Mouse (Mus musculus): ENCODE data around the gene Gimap4. TPM values are rescaled to one million over a fixed set of nuclear protein-coding genes. Genes with fewer than 3 reads are reported as not detected.
A peak's percentile ranks its signal among the peaks of the same experiment; 100 is the strongest.

Gimap4 gene
- polyA plus RNA-seq, 1 experiment, result 44.3 TPM

GRCm38 (mm10) chr6:48689320-48689719 lies 5.0 kb downstream of the Gimap4 start:
- Histone ChIP-seq H3K4me1 (ENCODE audit: control insufficient read depth, insufficient read depth, low read length) (no peaks in the 10 kb centered on the region), H3K27ac (ENCODE audit: insufficient read depth, low read depth, low read length) (peak overlapping the region; percentile 67; the same call in 1 of the 2 replicates), H3K36me3 (ENCODE audit: control insufficient read depth, insufficient read depth, low read length) (no peaks in the 10 kb centered on the region), H3K27me3 (replicated peaks; ENCODE audit: control insufficient read depth, insufficient read depth, low read length) (no peaks in the 10 kb centered on the region), H3K4me3 (ENCODE audit: insufficient read depth, low read depth, low read length) (no peak overlapping the region)
- 80% methylated on average over 2 of the region's 2 CpGs for WGBS
- DNase-seq, result no peak
- TF ChIP-seq CTCF (conservative IDR thresholded peaks at IDR 0.05; ENCODE audit: insufficient read depth, insufficient read length, low read depth, low read length) (no peak), POLR2A (IDR thresholded peaks at IDR 0.05; ENCODE audit: low read depth, low read length) (no peak)

DNA sequence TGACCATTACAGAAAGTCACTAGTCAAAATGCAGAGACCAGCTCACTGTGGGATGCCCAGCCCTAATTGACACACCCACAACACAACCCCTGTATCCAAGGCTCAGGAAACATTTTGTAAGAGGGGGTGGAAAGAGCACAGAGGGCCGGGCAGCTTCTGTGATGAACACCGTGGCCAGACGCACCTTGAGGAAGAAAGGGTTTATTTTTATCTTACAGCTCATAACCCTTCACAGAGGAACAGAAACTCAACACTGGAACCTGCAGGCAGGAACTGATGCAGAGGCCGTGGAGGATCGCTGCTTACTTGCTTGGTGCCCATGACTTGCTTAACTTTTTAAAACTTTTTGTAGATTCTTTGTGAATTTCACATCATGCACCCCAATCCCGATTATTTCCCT lies 8.6 kb downstream of the Gimap4 start:
- Histone ChIP-seq H3K27me3 (replicated peaks; ENCODE audit: control insufficient read depth, insufficient read depth, low read length) (no peaks in the 10 kb centered on the region), H3K27ac (ENCODE audit: insufficient read depth, low read depth, low read length) (no peak overlapping the region), H3K4me3 (ENCODE audit: insufficient read depth, low read depth, low read length) (no peak overlapping the region), H3K4me1 (ENCODE audit: control insufficient read depth, insufficient read depth, low read length) (no peaks in the 10 kb centered on the region; the same call in 1 of the 2 replicates), H3K36me3 (ENCODE audit: control insufficient read depth, insufficient read depth, low read length) (no peaks in the 10 kb centered on the region)
- TF ChIP-seq POLR2A (IDR thresholded peaks at IDR 0.05; ENCODE audit: low read depth, low read length) (no peak), CTCF (conservative IDR thresholded peaks at IDR 0.05; ENCODE audit: insufficient read depth, insufficient read length, low read depth, low read length) (no peak)
- 80% methylated on average over 6 of the region's 6 CpGs for WGBS
- DNase-seq, result no peak

DNA sequence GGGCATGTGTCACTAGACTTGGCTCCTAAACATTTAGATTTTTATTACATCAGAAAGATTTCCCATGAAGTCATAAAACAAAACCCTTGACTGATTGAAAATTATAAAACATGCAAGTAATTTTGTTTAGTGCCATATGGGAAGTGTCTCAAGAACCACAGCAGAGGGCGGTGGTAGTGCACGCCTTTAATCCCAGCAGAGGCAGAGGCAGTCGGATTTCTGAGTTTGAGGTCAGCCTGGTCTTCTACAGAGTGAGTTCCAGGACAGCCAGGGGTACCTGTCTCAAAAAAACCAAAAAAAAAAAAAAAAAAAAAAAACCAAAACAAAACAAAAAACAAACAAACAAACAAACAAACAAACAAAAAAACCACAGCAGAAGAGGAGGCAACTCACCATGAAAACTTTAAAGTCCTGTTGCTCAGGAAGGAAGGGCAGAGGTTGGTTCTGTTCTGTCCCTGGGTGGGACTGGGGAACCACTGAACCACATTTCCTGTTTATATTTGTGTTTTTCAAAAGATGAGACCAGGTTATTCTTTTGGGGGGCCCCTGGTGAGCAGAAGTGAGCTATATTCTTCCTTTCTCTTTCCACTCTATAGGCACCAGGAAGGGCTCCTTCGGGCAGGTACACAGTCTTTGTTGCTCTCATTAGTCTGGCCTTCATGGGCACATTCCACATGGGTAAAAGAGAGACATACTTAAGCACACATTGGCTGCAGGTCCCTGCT lies 12.6 kb downstream of the Gimap4 start:
- Histone ChIP-seq H3K27ac (ENCODE audit: insufficient read depth, low read depth, low read length) (peak overlapping the region; percentile 50), H3K4me3 (ENCODE audit: insufficient read depth, low read depth, low read length) (no peak overlapping the region), H3K36me3 (ENCODE audit: control insufficient read depth, insufficient read depth, low read length) (0 out of 2 replicates have a peak, but pooled peaks cover under 1% of the 10 kb centered on the region), H3K4me1 (ENCODE audit: control insufficient read depth, insufficient read depth, low read length) (peaks cover 2% of the 10 kb centered on the region; the same call in 1 of the 2 replicates), H3K27me3 (replicated peaks; ENCODE audit: control insufficient read depth, insufficient read depth, low read length) (no peaks in the 10 kb centered on the region)
- TF ChIP-seq CTCF (conservative IDR thresholded peaks at IDR 0.05; ENCODE audit: insufficient read depth, insufficient read length, low read depth, low read length) (no peak), POLR2A (IDR thresholded peaks at IDR 0.05; ENCODE audit: low read depth, low read length) (no peak)
- WGBS, result 87% methylated on average over 4 of the region's 4 CpGs
- DNase-seq, result no peak

DNA sequence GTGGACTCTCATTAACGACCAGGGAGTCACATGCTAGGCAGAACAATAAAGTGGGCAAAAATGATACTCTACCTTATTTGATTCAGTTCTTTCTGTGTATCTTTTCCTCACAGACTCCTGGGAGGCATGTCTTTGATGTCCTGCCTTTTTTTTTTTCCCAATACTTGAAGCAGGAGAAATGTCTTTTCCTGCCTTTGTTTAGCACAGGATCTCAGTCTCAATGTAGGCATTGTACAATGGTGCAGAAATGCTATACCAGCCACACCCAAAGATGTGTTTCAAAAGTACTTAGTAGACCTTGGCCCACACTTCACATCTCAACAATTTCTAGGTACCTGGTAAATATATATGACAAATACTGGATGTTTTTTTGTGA lies 13.2 kb downstream of the Gimap4 start:
- H3K27me3 ChIP-seq (replicated peaks; ENCODE audit: control insufficient read depth, insufficient read depth, low read length), result no peaks in the 10 kb centered on the region
- 0 out of 2 replicates have a peak, but pooled peaks cover 1% of the 10 kb centered on the region for H3K36me3 ChIP-seq (ENCODE audit: control insufficient read depth, insufficient read depth, low read length)
- H3K4me3 ChIP-seq (ENCODE audit: insufficient read depth, low read depth, low read length), result no peak overlapping the region
- WGBS, result 28% methylated on average over 1 of the region's 1 CpGs
- no peak for DNase-seq
- TF ChIP-seq POLR2A (IDR thresholded peaks at IDR 0.05; ENCODE audit: low read depth, low read length), result no peak
- peaks cover 2% of the 10 kb centered on the region; the same call in 1 of the 2 replicates for H3K4me1 ChIP-seq (ENCODE audit: control insufficient read depth, insufficient read depth, low read length)
- peak overlapping the region; percentile 41 for H3K27ac ChIP-seq (ENCODE audit: insufficient read depth, low read depth, low read length)

DNA sequence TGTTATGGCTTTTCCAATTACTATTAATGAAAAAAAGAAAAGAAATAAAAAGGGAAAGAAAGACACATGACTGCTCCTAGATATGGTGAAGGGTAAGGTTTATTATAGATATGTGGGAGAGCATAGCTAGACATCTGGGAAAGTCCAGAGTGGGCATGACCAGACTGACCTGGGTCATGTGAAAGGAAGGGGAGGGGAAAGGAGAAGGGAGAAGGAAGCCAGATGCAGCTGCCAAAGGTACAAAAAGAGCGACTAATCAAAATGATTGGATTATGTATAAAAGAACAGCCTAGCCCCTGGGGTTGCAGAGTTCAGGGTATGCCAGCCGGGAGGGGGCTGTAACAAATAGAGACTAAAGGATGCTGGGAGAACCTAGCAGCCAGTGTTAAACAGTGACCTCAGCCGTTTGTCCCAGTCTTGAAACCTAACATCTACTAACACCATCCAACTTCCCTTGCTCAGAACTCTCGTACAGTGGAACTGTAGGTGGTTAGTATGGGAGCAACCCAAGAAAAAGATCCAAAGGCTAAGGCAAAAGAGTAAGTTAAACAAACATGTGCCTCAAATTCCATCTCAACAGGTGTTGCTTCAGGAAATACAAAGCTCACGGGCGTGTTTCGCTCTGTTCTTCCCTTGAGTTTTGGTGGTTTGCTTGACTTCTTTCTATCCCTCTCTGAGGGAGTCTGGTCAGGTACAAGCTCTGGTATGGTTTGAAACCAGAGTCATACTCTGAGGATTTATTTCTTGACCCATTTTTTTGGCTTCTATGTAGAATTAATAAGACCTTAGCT lies 13.9 kb downstream of the Gimap4 start:
- no peak overlapping the region for H3K4me3 ChIP-seq (ENCODE audit: insufficient read depth, low read depth, low read length)
- H3K27ac ChIP-seq (ENCODE audit: insufficient read depth, low read depth, low read length), result peak overlapping the region; percentile 80
- DNase-seq, result no peak
- WGBS, result 75% methylated on average over 7 of the region's 7 CpGs
- TF ChIP-seq POLR2A (IDR thresholded peaks at IDR 0.05; ENCODE audit: low read depth, low read length), result no peak
- H3K36me3 ChIP-seq (ENCODE audit: control insufficient read depth, insufficient read depth, low read length), result 0 out of 2 replicates have a peak, but pooled peaks cover 1% of the 10 kb centered on the region
- H3K4me1 ChIP-seq (ENCODE audit: control insufficient read depth, insufficient read depth, low read length), result peaks cover 2% of the 10 kb centered on the region; the same call in 1 of the 2 replicates
- H3K27me3 ChIP-seq (replicated peaks; ENCODE audit: control insufficient read depth, insufficient read depth, low read length), result no peaks in the 10 kb centered on the region

DNA sequence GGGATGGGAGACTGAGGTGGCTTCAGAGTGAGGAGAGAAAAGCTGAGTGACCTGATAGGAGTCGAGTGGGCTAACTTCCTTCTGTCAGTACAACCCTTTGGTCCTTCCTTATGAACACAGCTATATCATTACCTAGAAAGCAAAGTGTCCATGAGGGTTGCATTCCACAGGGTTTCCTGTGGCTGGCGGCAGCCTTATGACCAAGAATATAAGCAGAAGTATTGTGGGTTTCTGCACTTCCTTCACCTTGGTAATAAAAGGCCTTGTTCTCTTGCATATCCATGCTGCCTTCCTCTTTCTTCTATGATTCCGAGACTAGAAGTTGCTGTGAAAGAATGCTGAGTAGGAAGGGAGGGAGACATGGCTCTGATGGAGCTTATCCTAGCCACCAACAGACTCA lies 14.5 kb downstream of the Gimap4 start:
- 82% methylated on average over 3 of the region's 3 CpGs for WGBS
- Histone ChIP-seq H3K36me3 (ENCODE audit: control insufficient read depth, insufficient read depth, low read length) (0 out of 2 replicates have a peak, but pooled peaks cover 1% of the 10 kb centered on the region), H3K27me3 (replicated peaks; ENCODE audit: control insufficient read depth, insufficient read depth, low read length) (no peaks in the 10 kb centered on the region), H3K27ac (ENCODE audit: insufficient read depth, low read depth, low read length) (peak overlapping the region; percentile 80), H3K4me3 (ENCODE audit: insufficient read depth, low read depth, low read length) (no peak overlapping the region), H3K4me1 (ENCODE audit: control insufficient read depth, insufficient read depth, low read length) (peaks cover 2% of the 10 kb centered on the region; the same call in 1 of the 2 replicates)
- TF ChIP-seq POLR2A (IDR thresholded peaks at IDR 0.05; ENCODE audit: low read depth, low read length), result no peak
- no peak for TF ChIP-seq CTCF (conservative IDR thresholded peaks at IDR 0.05; ENCODE audit: insufficient read depth, insufficient read length, low read depth, low read length)
- DNase-seq, result no peak

Data from kidney, adult 2 months (tissue).